Mouse (Mus musculus) ES-Bruce4 (cell line): ENCODE data around the gene Ctnnd1. TPM values are rescaled to one million over a fixed set of nuclear protein-coding genes. Genes with fewer than 3 reads are reported as not detected.
A peak's percentile ranks its signal among the peaks of the same experiment; 100 is the strongest.
"Not testable (repeated sequence)": the region's sequence is repeated elsewhere in the genome, so short reads cannot be mapped to it uniquely, and the experiment has no call there.

ENCODE experiments used
- H3K27ac ChIP-seq: 2 replicates; pipeline ENCODE4 v1.5.1; 2012; ENCODE audit warnings: low read length, inconsistent platforms; ENCODE audit not compliant: insufficient read depth
- H3K27me3 ChIP-seq: 2 replicates; pipeline ENCODE4 v1.6.1; 2012; ENCODE audit warnings: mild to moderate bottlenecking, low read length, inconsistent platforms; ENCODE audit not compliant: control insufficient read depth, poor library complexity, insufficient read depth, severe bottlenecking
- H3K36me3 ChIP-seq: 2 replicates; pipeline ENCODE4 v1.6.1; 2012; ENCODE audit warnings: inconsistent platforms, mild to moderate bottlenecking, low read length, moderate library complexity; ENCODE audit not compliant: control insufficient read depth, poor library complexity, insufficient read depth, severe bottlenecking
- H3K4me1 ChIP-seq: one replicate; pipeline ENCODE4 v1.8.1; 2011; ENCODE audit warnings: low read length; ENCODE audit not compliant: control insufficient read depth, insufficient read depth
- H3K4me3 ChIP-seq: 2 replicates; pipeline ENCODE4 v1.5.1; 2011; ENCODE audit warnings: low read depth, mild to moderate bottlenecking, low read length
- H3K9ac ChIP-seq: 2 replicates; pipeline ENCODE4 v1.6.1; 2012; ENCODE audit warnings: low read depth, mild to moderate bottlenecking, inconsistent platforms; ENCODE audit not compliant: poor library complexity, severe bottlenecking
- H3K9me3 ChIP-seq: replicated peaks from 2 replicates; pipeline ENCODE4 v1.6.1; 2012; ENCODE audit warnings: mild to moderate bottlenecking, low read length, inconsistent platforms; ENCODE audit not compliant: control insufficient read depth, poor library complexity, insufficient read depth, severe bottlenecking
- CTCF ChIP-seq: IDR thresholded peaks from one replicate; pipeline ENCODE4 v1.8.1; 2011; ENCODE audit warnings: low read depth, low read length
- EP300 ChIP-seq: IDR thresholded peaks from 2 replicates; pipeline ENCODE4 v1.6.1; 2011; ENCODE audit warnings: low read depth, low read length; ENCODE audit not compliant: insufficient read depth
- POLR2A ChIP-seq: IDR thresholded peaks from one replicate; pipeline ENCODE4 v1.8.1; 2011; ENCODE audit warnings: low read length; ENCODE audit not compliant: insufficient read depth
- polyA plus RNA-seq: library from polyadenylated mRNA; stranded (reverse); fragments of >200 nt; gene quantifications from 2 replicates; pipeline ENCODE4 v1.2.4, GENCODE M21; 2011; ENCODE audit warnings: low read depth; ENCODE audit not compliant: missing spikeins, insufficient read depth, insufficient read length

Gene Ctnnd1
- polyA plus RNA-seq, 1 experiment = 239 TPM

- no peaks in the 10 kb centered on the region for H3K9me3 ChIP-seq
- H3K27ac ChIP-seq = no peak within 1 kb of the TSS
- peak within 1 kb of the TSS; percentile 98 for H3K4me3 ChIP-seq
- peaks cover 34% of the 10 kb centered on the region for H3K36me3 ChIP-seq
- no peaks in the 10 kb centered on the region for H3K4me1 ChIP-seq
- no peak for TF ChIP-seq EP300
- TF ChIP-seq POLR2A = no peak
- no peak for TF ChIP-seq CTCF
- peak within 1 kb of the TSS; percentile 85 for H3K9ac ChIP-seq
- H3K27me3 ChIP-seq = no peaks in the 10 kb centered on the region
These were observed 28.5 kb upstream of the Ctnnd1 start, which contains the start of gene Tmx2 for GRCm38 (mm10) chr2:84679016-84679415. Gene Tmx2 (minus strand): TSS chr2:84679140.

- H3K4me1 ChIP-seq = no peaks in the 10 kb centered on the region
- peaks cover 37% of the 10 kb centered on the region for H3K36me3 ChIP-seq
- no peaks in the 10 kb centered on the region for H3K27me3 ChIP-seq
- H3K9ac ChIP-seq = peak within 1 kb of the TSS; percentile 85
- TF ChIP-seq POLR2A (peak; percentile 48), CTCF (no peak), EP300 (no peak)
- no peaks in the 10 kb centered on the region for H3K9me3 ChIP-seq
- H3K4me3 ChIP-seq = peak within 1 kb of the TSS; percentile 98
- H3K27ac ChIP-seq = peak within 1 kb of the TSS; percentile 51; the same call in 1 of the 2 replicates
These were observed 27.7 kb upstream of the Ctnnd1 start, which contains the start of the genes Gm28635 and Med19 for GRCm38 (mm10) chr2:84677968-84678880. Gene Gm28635 (minus strand): TSS chr2:84678041. Gene Med19 (plus strand): TSS chr2:84678402.

GRCm38 (mm10) chr2:84677270-84677967 lies 26.9 kb upstream of the Ctnnd1 start:
- H3K36me3 ChIP-seq = peaks cover 45% of the 10 kb centered on the region
- TF ChIP-seq CTCF (peak; percentile 35), POLR2A (no peak)
- H3K27me3 ChIP-seq = no peaks in the 10 kb centered on the region
- no peaks in the 10 kb centered on the region for H3K9me3 ChIP-seq
- H3K9ac ChIP-seq = peak overlapping the region; percentile 79
- peak overlapping the region; percentile 94 for H3K4me3 ChIP-seq
- H3K27ac ChIP-seq = peak overlapping the region; percentile 51; the same call in 1 of the 2 replicates
- H3K4me1 ChIP-seq = no peaks in the 10 kb centered on the region

- not testable (repeated sequence) for H3K4me3 ChIP-seq, H3K4me1 ChIP-seq, H3K27me3 ChIP-seq, H3K9me3 ChIP-seq
- peaks cover 56% of the 10 kb centered on the region for H3K36me3 ChIP-seq
- H3K27ac ChIP-seq = 0 out of 2 replicates have a peak overlapping the region, but pooled peaks have one; percentile 98
- peak overlapping the region; percentile 97 for H3K9ac ChIP-seq
These were observed 21.0 kb upstream of the Ctnnd1 start for GRCm38 (mm10) chr2:84671535-84671934.

- no peak for TF ChIP-seq CTCF
- no peak for TF ChIP-seq EP300
- TF ChIP-seq POLR2A = no peak
- Histone ChIP-seq H3K4me1 (no peaks in the 10 kb centered on the region), H3K9ac (peak within 1 kb of the TSS; percentile 97), H3K36me3 (peaks cover 46% of the 10 kb centered on the region), H3K27ac (peak within 1 kb of the TSS; percentile 99), H3K4me3 (peak within 1 kb of the TSS; percentile 95), H3K27me3 (no peaks in the 10 kb centered on the region), H3K9me3 (no peaks in the 10 kb centered on the region)
These were observed 20.0 kb upstream of the Ctnnd1 start, which contains the start of gene Selenoh for GRCm38 (mm10) chr2:84670569-84670933. Gene Selenoh (minus strand): TSS chr2:84670770.
